Mouse (Mus musculus) retina, embryonic 14.5 days (tissue): ENCODE data around the gene Ppef1.
"Not testable (repeated sequence)": the region's sequence is repeated elsewhere in the genome, so short reads cannot be mapped to it uniquely, and the experiment has no call there.

Experiments used
- DNase-seq: peaks from one replicate; pipeline ENCODE4 v3.0.0-alpha.2; 2015; ENCODE audit warnings: low spot score

The Ppef1 gene

GRCm38 (mm10) chrX:160735650-160736049, at the start of gene Ppef1:
Gene Ppef1 (minus strand): TSS chrX:160735765.
- no peak for DNase-seq

GRCm38 (mm10) chrX:160782276-160782675, 46.7 kb upstream of the Ppef1 start:
- no peak for DNase-seq

- no peak for DNase-seq
Observed at GRCm38 (mm10) chrX:160773033-160773432, 37.5 kb upstream of the Ppef1 start.

- not testable (repeated sequence) for DNase-seq
Observed at GRCm38 (mm10) chrX:160769622-160770021, 34.1 kb upstream of the Ppef1 start.

GRCm38 (mm10) chrX:160767713-160768112, 32.1 kb upstream of the Ppef1 start, which contains the start of gene Rs1:
Gene Rs1 (plus strand): TSS chrX:160768013.
- no peak for DNase-seq

- DNase-seq = no peak
Observed at GRCm38 (mm10) chrX:160766233-160766616, 30.7 kb upstream of the Ppef1 start.

GRCm38 (mm10) chrX:160765389-160766232, 30.0 kb upstream of the Ppef1 start:
- DNase-seq = peak; percentile 92

- DNase-seq = no peak
Observed at GRCm38 (mm10) chrX:160750808-160751207, 15.2 kb upstream of the Ppef1 start.

- DNase-seq = no peak
Observed at GRCm38 (mm10) chrX:160748653-160749052, 13.1 kb upstream of the Ppef1 start.

GRCm38 (mm10) chrX:160745399-160745798, 9.8 kb upstream of the Ppef1 start:
- DNase-seq = no peak

- DNase-seq = no peak
Observed at GRCm38 (mm10) chrX:160699171-160699570, 36.4 kb downstream of the Ppef1 start.

GRCm38 (mm10) chrX:160691559-160691958, 44.0 kb downstream of the Ppef1 start:
- DNase-seq = no peak

GRCm38 (mm10) chrX:160690094-160690493, 45.5 kb downstream of the Ppef1 start:
- no peak for DNase-seq

- DNase-seq = no peak
Observed at GRCm38 (mm10) chrX:160669992-160670391, 65.6 kb downstream of the Ppef1 start.

GRCm38 (mm10) chrX:160610882-160611644, 124.5 kb downstream of the Ppef1 start:
- no peak for DNase-seq

GRCm38 (mm10) chrX:160610482-160610881, 125.1 kb downstream of the Ppef1 start:
- no peak for DNase-seq

- peak; percentile 54 for DNase-seq
Observed at GRCm38 (mm10) chrX:160609849-160610248, 125.7 kb downstream of the Ppef1 start.

- DNase-seq = no peak
Observed at GRCm38 (mm10) chrX:160603981-160604541, 131.5 kb downstream of the Ppef1 start.

GRCm38 (mm10) chrX:160603316-160603715, 132.2 kb downstream of the Ppef1 start:
- DNase-seq = no peak

- no peak for DNase-seq
Observed at GRCm38 (mm10) chrX:160602770-160603169, 132.8 kb downstream of the Ppef1 start.

- no peak for DNase-seq
Observed at GRCm38 (mm10) chrX:160601053-160601452, 134.5 kb downstream of the Ppef1 start.

GRCm38 (mm10) chrX:160598562-160599458, 136.8 kb downstream of the Ppef1 start:
- peak; percentile 68 for DNase-seq
